Mouse (Mus musculus) stomach, postnatal 0 days (tissue): ENCODE measurements around the gene Zfp202. TPM values are rescaled to one million over a fixed set of nuclear protein-coding genes. Genes with fewer than 3 reads are reported as not detected.

Experiments
- ATAC-seq: fragments of 200-750 bp; cut with Nextera tagmentation; 2 replicates; pipeline ENCODE4 v1.8.0; 2017; ENCODE audit not compliant: low FRiP score, low TSS enrichment
- DNase-seq: peaks from one replicate; pipeline ENCODE4 v3.0.0-alpha.2; 2016; ENCODE audit warnings: low spot score
- H3K27ac ChIP-seq: fragments of 300-500 bp; sonication (generic); replicated peaks from 2 replicates; pipeline ENCODE4 v1.5.1; 2014; ENCODE audit warnings: mild to moderate bottlenecking, control low read depth
- H3K27me3 ChIP-seq: fragments of 300-500 bp; sonication (generic); 2 replicates; pipeline ENCODE4 v1.6.1; 2014; ENCODE audit warnings: low read length; ENCODE audit not compliant: control insufficient read depth, insufficient read depth
- H3K36me3 ChIP-seq: fragments of 300-500 bp; sonication (generic); 2 replicates; pipeline ENCODE4 v1.6.1; 2014; ENCODE audit warnings: low read length, mixed read lengths; ENCODE audit not compliant: control insufficient read depth, insufficient read depth
- H3K4me1 ChIP-seq: fragments of 300-500 bp; sonication (generic); replicated peaks from 2 replicates; pipeline ENCODE4 v1.6.1; 2014; ENCODE audit warnings: antibody characterized with exemption; ENCODE audit not compliant: control insufficient read depth, insufficient read depth
- H3K4me2 ChIP-seq: fragments of 300-500 bp; sonication (generic); replicated peaks from 2 replicates; pipeline ENCODE4 v1.6.1; 2014; ENCODE audit warnings: low read depth, mild to moderate bottlenecking, control low read depth, moderate library complexity
- H3K4me3 ChIP-seq: fragments of 300-500 bp; sonication (generic); 2 replicates; pipeline ENCODE4 v1.5.1; 2014; ENCODE audit warnings: low read depth, low read length, control low read depth
- H3K9ac ChIP-seq: fragments of 300-500 bp; sonication (generic); 2 replicates; pipeline ENCODE4 v1.6.1; 2014; ENCODE audit warnings: mild to moderate bottlenecking, low read length, control low read depth, mixed read lengths
- H3K9me3 ChIP-seq: fragments of 300-500 bp; sonication (generic); 2 replicates; pipeline ENCODE4 v1.6.1; 2016; ENCODE audit warnings: low read length; ENCODE audit not compliant: control insufficient read depth
- CTCF ChIP-seq: IDR thresholded peaks from 2 replicates; pipeline ENCODE4 v1.5.1; 2016; ENCODE audit warnings: antibody characterized with exemption, low read depth, mild to moderate bottlenecking, moderate library complexity
- EP300 ChIP-seq: optimal IDR thresholded peaks from 2 replicates; pipeline ENCODE3; 2016; ENCODE audit warnings: antibody characterized with exemption
- WGBS: fragments of 180-500 bp; shearing (Covaris S2); extraction: QIAGEN DNeasy Blood & Tissue Kit; methylation state at CpG from one replicate; pipeline ENCODE4 v1.1.7; 2014; 5-methylcytosine and 5-hydroxymethylcytosine counted together
- polyA plus RNA-seq: library from polyadenylated mRNA; unstranded; fragments of >200 nt; fragmentation: Nextera tagmentation; extraction: Ambion mirVana; gene quantifications from 2 replicates; pipeline ENCODE4 v1.2.1, GENCODE M21; 2015

Zfp202 gene
- polyA plus RNA-seq, 1 experiment from 2014 or later: 1.6 TPM

DNA sequence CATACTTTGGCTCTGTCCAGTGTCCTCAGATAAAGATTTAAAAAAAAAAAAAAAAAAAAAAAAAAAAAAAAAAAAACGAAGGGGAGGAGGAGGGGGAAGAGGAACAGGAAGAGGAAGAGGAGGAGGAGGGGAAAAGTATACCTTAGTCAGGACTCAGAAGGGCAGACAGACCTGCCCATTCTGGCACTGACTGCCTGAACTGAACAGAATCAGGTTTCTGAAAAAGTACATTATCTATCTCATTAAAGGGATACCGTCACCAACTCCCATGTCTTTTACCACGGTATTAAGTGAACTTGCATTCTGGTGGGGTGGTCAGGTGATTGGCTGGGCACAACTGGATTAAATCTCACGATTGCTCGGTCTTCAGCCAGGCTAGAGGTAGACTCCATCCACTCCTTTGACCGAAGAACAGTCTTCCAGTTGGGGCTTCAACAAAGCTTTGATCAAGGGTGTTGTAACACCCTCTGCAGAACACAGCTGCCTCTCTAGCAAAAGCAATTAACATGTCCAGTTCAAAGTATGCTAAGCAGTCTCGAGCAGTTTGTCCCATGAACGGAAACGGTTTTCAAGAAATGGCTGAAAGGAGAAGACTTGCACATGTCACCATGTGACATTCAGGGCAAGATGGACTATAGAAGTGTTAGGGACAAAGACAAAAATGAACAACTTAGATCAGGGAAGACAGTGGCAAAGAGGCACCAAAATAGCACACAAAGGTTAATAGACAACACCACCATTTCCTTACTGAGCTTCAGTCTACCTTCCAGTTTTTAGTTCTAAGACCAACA is 835 bp upstream of the Zfp202 start:
- TF ChIP-seq EP300 (no peak), CTCF (no peak)
- Histone ChIP-seq H3K27me3 (no peaks in the 10 kb centered on the region), H3K9ac (peak overlapping the region; percentile 79; the same call in 1 of the 2 replicates), H3K27ac (no peak overlapping the region), H3K4me1 (no peaks in the 10 kb centered on the region), H3K9me3 (no peaks in the 10 kb centered on the region), H3K4me2 (peak overlapping the region; percentile 83), H3K4me3 (peak overlapping the region; percentile 76), H3K36me3 (no peaks in the 10 kb centered on the region)
- no peak for ATAC-seq
- DNase-seq: no peak
- whole genome bisulfite sequencing: 93% methylated on average over 8 of the region's 9 CpGs

DNA sequence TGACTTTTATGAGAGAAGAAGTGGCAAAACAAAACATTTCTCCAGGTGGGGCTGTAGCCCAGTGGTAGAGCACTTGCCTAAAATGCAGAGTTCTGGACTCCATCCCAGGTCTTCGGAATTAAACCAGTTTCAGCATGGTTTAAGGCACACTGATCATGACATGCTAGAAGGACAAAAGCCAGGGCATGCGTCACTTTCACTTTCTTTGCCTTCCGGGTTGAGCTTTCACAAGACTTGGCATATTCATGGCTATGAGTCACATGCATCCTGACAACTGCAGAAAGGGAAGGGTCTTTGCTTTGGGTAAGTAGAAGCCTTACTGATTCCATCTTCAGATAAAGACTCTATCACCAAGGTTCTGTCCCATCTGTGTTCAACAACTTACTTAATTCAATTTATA is 3.9 kb downstream of the Zfp202 start:
- H3K9ac ChIP-seq: no peak overlapping the region
- H3K9me3 ChIP-seq: no peaks in the 10 kb centered on the region
- no peak overlapping the region for H3K4me2 ChIP-seq
- DNase-seq: no peak
- no peak for TF ChIP-seq CTCF
- no peak for TF ChIP-seq EP300
- H3K27me3 ChIP-seq: no peaks in the 10 kb centered on the region
- H3K4me1 ChIP-seq: no peaks in the 10 kb centered on the region
- no peak overlapping the region for H3K4me3 ChIP-seq
- 70% methylated on average over 3 of the region's 3 CpGs for WGBS
- no peak overlapping the region for H3K27ac ChIP-seq
- H3K36me3 ChIP-seq: no peaks in the 10 kb centered on the region
- no peak for ATAC-seq

DNA sequence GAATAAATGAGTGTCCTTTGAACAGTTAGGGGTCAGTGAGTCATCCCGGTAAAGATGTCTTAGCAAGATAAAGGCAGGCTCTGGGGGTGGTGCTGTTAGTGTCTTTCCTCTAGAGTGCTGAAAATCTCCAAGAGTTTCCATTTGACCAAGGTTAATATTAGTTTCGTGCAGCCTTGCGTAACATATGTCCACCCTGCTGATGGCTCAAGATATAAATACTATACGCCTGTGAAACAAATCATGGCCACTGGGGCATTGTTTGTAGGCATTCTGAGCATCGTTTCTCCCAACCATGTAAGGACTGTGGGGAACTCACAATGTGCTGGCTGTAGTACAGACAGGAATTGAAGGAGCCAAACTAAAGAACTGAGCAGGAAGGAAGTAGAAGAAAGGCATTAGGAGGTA is 14.4 kb downstream of the Zfp202 start:
- Histone ChIP-seq H3K36me3 (peaks cover 7% of the 10 kb centered on the region), H3K9me3 (no peaks in the 10 kb centered on the region), H3K4me2 (no peak overlapping the region), H3K4me3 (no peak overlapping the region), H3K9ac (no peak overlapping the region), H3K27ac (no peak overlapping the region), H3K4me1 (no peaks in the 10 kb centered on the region), H3K27me3 (no peaks in the 10 kb centered on the region)
- no peak for DNase-seq
- 79% methylated on average over 5 of the region's 5 CpGs for WGBS
- TF ChIP-seq EP300: no peak
- TF ChIP-seq CTCF: no peak
- ATAC-seq: no peak

DNA sequence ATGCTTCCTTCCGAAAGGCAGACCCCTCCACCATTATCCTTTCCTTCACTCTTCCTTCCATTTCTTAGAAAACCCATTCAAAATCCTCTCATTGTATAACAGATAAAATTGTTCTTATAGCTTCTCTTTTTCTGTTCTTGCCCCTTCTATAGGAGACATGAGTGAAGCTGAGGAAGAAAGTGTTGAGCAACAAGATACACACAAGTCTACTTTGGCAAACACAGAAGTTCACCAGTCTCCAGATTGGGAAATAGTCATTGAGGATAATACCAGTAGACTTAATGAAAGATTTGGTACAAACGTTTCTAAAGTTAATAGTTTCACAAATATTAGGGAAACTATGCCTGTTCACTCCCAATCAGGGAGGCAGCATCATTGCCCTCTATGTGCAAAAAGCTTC is 18.6 kb downstream of the Zfp202 start:
- Histone ChIP-seq H3K4me3 (no peak overlapping the region), H3K36me3 (peaks cover 8% of the 10 kb centered on the region), H3K4me1 (no peaks in the 10 kb centered on the region), H3K4me2 (no peak overlapping the region), H3K27ac (no peak overlapping the region), H3K9me3 (no peaks in the 10 kb centered on the region), H3K9ac (no peak overlapping the region), H3K27me3 (no peaks in the 10 kb centered on the region)
- ATAC-seq (no peak), DNase-seq (no peak)
- 89% methylated on average over 2 of the region's 2 CpGs for WGBS
- TF ChIP-seq EP300 (no peak), CTCF (no peak)

DNA sequence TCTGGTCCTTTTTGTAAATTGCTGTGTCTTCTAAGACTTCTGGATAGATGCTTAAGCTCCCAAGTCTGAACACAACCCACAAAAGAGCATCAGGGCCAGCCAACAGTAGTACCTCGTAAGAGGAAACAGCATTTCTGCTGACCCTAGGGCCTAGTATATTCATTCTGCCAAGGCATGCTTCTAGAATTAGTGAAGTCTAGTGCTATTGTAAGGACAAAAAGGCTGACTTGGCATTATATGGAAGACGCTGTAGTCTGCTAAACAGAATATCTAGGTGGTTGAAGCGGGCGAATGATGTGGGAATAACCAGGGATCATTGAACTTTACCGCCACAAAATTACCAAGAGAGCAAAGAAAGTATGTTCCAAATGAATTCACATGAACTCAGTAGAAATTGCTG is 21.9 kb downstream of the Zfp202 start:
- no peak overlapping the region for H3K9ac ChIP-seq
- H3K27me3 ChIP-seq: no peaks in the 10 kb centered on the region
- TF ChIP-seq EP300: no peak
- TF ChIP-seq CTCF: no peak
- H3K27ac ChIP-seq: no peak overlapping the region
- no peak overlapping the region for H3K4me3 ChIP-seq
- DNase-seq: no peak
- no peak for ATAC-seq
- 93% methylated on average over 5 of the region's 5 CpGs for WGBS
- no peaks in the 10 kb centered on the region for H3K9me3 ChIP-seq
- H3K4me1 ChIP-seq: no peaks in the 10 kb centered on the region
- peaks cover 6% of the 10 kb centered on the region for H3K36me3 ChIP-seq
- no peak overlapping the region for H3K4me2 ChIP-seq

DNA sequence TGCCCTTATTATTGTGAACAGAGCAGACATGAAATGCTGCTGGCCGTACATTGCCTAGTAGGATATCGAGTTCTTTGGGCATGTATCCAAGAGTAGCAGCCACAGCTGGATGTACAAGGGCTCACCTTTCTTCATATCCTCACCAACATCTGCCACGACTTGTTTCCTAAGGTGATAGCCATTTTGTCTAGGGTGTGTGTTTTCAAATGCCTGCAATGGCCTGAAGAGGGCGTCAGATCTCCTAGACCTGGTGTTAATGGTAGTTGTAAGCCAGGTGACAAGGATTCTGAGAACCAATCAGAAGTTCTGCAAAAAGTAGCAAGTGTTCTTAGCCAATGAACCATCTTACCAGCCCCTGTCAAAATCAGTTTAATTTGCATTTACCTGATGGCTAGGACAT is 24.5 kb downstream of the Zfp202 start:
- no peak for DNase-seq
- Histone ChIP-seq H3K4me2 (no peak overlapping the region), H3K9ac (no peak overlapping the region), H3K36me3 (peaks cover under 1% of the 10 kb centered on the region; the same call in 1 of the 2 replicates), H3K9me3 (no peaks in the 10 kb centered on the region), H3K4me1 (no peaks in the 10 kb centered on the region), H3K27me3 (no peaks in the 10 kb centered on the region), H3K27ac (no peak overlapping the region), H3K4me3 (no peak overlapping the region)
- no peak for ATAC-seq
- no peak for TF ChIP-seq CTCF
- TF ChIP-seq EP300: no peak
- WGBS: 65% methylated on average over 4 of the region's 4 CpGs
